Mouse (Mus musculus) layer of hippocampus, adult 6 months (tissue): ENCODE results near the gene Icam5. TPM values are rescaled to one million over a fixed set of nuclear protein-coding genes. Genes with fewer than 3 reads are reported as not detected.

ENCODE experiments used
- long read RNA-seq, 2 experiments: library from polyadenylated mRNA; unstranded; transcript quantifications; one replicate each; pipeline ENCODE4 v2.0.0; 2019 to 2020
- microRNA-seq: library from miRNA; unstranded; fragments of <30 nt; microRNA quantifications from one replicate; pipeline ENCODE4 v1.2.0, GENCODE M21; 2020
- polyA plus RNA-seq: library from polyadenylated mRNA; unstranded; fragments of <200 nt; fragmentation: Nextera tagmentation; gene quantifications from 2 replicates; pipeline ENCODE4 v1.2.3, GENCODE M21; 2021

Gene Icam5
- 93.7 and 111 TPM in 2 replicates for polyA plus RNA-seq
- long read RNA-seq, experiment 1, transcript Icam5-201 (11 exons, 2,947 nt), result major isoform, 191 of 346 reads
- long read RNA-seq, experiment 1, partial matches to known transcripts, result 139 of 346 reads
- long read RNA-seq, experiment 1, other reads (novel, unspliced or antisense), result 16 of 346 reads
- long read RNA-seq, experiment 2, transcript Icam5-201 (11 exons, 2,947 nt), result major isoform, 399 of 580 reads
- long read RNA-seq, experiment 2, partial matches to known transcripts, result 138 of 580 reads
- long read RNA-seq, experiment 2, other reads (novel, unspliced or antisense), result 43 of 580 reads

DNA sequence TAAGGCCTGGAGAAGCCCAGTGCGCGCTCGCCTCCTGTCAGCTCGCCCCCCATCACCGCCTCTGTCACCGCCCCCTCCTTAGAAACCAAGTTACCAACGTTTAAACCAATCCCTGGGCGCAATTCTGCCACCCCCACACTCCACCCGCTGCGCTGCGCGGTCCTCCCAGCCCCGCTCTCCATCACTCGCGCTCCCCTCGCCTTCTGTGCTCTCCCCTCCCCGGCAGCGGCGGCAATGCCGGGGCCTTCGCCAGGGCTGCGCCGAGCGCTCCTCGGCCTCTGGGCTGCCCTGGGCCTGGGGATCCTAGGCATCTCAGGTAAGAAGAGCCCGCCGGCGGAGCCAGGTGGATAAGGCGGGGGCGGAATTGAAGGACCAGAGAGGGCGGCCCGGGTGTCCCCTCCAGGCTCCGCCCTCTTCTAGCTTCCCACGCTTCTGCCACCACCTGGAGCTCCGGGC is at the start of gene Icam5:
Gene Icam5 (plus strand): TSS at position 178 of the 456 bp plus-strand sequence.

DNA sequence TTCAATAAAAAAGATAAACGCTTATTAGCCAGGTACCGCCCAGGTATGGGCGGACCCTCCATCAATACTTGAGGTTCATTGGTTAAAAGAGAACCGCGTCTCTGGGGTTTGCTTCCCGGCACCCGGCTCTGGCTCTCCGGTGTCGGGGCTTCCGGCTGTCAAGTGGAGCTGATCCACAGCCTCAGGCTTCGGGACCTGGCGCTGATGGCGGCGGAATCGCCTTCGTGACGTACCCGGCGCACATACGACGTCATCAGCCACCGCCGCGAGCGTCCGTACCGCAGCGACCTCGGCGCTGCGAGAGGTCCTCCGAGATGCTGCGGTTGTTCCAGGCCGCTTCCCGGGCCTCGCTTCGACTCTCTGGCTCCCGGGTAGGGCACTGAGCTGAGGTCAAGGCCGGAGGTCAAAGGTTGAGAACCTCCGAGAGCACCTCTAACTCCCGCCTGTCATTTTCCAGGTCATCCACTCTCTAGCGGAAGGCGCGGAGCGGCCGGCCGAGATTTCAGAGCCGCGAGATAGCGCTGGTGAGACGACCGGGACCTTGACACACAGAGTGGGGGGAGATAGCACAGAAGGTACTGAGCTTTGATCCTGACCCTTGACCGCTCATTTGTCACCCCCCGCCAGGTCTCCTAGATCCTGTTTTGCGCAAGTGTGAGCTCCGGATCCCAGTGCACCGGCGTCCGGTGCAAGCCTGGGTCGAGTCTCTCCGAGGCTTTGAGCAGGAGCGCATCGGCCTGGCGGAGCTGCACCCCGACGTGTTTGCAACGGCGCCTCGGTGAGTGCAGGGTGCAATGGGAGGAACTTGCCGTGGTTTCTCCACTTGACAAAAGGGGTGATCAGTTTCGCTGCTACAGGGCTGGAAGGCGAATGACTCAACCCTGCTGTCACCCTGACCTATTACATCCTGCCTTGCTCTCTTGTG is 29.0 kb upstream of the Icam5 start, which contains the start of gene Mrpl4:
Gene Mrpl4 (plus strand): TSS at position 112 of the 925 bp plus-strand sequence.

DNA sequence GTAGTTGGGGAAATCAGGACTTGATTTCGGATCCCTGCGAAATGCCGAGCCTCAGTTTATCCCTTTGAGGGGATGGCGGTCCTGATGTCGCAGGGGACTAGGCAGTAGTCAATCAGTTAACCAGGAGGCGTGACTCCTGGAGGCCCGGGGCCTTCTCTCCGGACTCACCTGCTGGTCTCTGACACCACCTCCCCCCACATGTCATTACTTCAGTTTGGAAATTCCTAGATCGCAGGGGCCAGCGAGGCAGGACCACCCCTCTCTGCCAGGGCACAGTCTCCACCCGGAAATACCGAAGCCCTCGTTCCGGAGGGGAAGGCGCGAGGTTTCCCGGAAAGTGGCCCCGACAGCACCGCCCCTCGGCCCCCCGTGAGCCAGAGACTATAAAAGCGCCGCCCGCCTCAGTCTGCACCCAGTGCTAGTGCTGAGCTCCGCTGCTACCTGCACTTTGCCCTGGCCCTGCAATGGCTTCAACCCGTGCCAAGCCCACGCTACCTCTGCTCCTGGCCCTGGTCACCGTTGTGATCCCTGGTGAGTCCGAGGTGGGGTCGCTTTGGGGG is 16.2 kb upstream of the Icam5 start, which contains the start of gene Icam1:
Gene Icam1 (plus strand): TSS at position 415 of the 560 bp plus-strand sequence.

GRCm38 (mm10) chr9:21029291-21030054 is 2.4 kb upstream of the Icam5 start, which contains the start of gene Icam4:
Gene Icam4, plus strand, starts transcription at chr9:21029373.

DNA sequence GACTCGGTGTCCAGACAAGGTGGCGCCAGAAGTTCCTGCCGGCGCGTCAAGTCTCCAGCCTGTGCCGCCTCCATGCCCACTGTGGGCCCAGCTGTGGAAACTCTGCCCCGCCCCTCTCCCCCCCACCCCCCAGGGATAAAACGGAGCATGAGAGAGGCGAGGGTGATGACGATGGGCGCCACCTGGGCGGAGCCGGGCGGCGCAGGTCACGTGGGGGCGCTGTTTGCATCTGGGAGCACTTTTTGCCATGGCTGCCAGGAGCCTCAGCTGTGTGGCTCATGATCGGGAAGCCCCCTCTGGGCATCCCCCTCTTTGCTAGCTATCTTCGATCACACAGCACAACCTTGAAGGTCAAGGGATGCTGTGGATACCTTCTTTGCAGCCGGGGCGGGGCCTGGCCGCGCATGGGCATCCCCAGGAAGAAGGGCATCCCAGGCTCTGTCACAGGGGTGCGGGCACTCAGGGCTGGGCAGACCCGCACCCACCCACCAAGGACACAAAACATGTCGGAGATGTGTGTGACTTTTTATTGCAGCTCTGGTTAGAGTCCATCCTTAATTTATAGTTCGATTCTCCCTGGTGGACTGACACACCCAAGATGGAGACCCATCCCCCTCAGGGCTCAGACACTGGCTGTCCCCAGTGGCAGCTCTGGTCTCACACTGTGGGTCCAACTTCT is 35.3 kb downstream of the Icam5 start, which contains the start of gene Zglp1:
Gene Zglp1 (minus strand): TSS at position 88 of the 679 bp plus-strand sequence.

GRCm38 (mm10) chr9:21073044-21073840 is 41.4 kb downstream of the Icam5 start, which contains the start of the genes Gm49373 and Fdx1l:
Gene Gm49373, minus strand, starts transcription at chr9:21073096.
Gene Fdx1l, minus strand, starts transcription at chr9:21073614.

Small RNA genes within 50 kb of the gene (microRNA-seq; reads per million reads assigned to microRNA genes)
- gene Mir1900 (not detected), gene Mir7082 (not detected)

Other genes with a start within 250 kb of the Icam5 start
- 0.05 TPM in 1 of 2 replicates, not detected in the other for gene Col5a3, start 217.0 kb upstream of the Icam5 start, polyA plus RNA-seq
- gene Rdh8, start 213.6 kb upstream of the Icam5 start, polyA plus RNA-seq, result not detected in 2 replicates
- 29.3 and 32.9 TPM in 2 replicates for gene A230050P20Rik, start 163.4 kb upstream of the Icam5 start, polyA plus RNA-seq
- 20.1 and 21.8 TPM in 2 replicates for gene Angptl6, start 152.3 kb upstream of the Icam5 start, polyA plus RNA-seq
- 13.0 and 17.4 TPM in 2 replicates for gene Ppan, start 143.9 kb upstream of the Icam5 start, polyA plus RNA-seq
- gene Eif3g, start 133.4 kb upstream of the Icam5 start, polyA plus RNA-seq, result 184 and 197 TPM in 2 replicates
- 7.4 and 8.8 TPM in 2 replicates for gene Dnmt1, start 72.2 kb upstream of the Icam5 start, polyA plus RNA-seq
- 3.2 and 3.8 TPM in 2 replicates for gene S1pr2, start 55.3 kb upstream of the Icam5 start, polyA plus RNA-seq
- 135 and 156 TPM in 2 replicates for gene Mrpl4, start 29.3 kb upstream of the Icam5 start, polyA plus RNA-seq
- 1.2 and 2.0 TPM in 2 replicates for gene Icam1, start 16.1 kb upstream of the Icam5 start, polyA plus RNA-seq
- gene Icam4, start 2.7 kb upstream of the Icam5 start, polyA plus RNA-seq, result 2.9 and 3.0 TPM in 2 replicates
- gene Zglp1, start 35.0 kb downstream of the Icam5 start, polyA plus RNA-seq, result not detected in 2 replicates
- gene Gm49373, start 41.0 kb downstream of the Icam5 start, polyA plus RNA-seq, result 0.33 and 0.50 TPM in 2 replicates
- 201 and 219 TPM in 2 replicates for gene Fdx1l, start 41.5 kb downstream of the Icam5 start, polyA plus RNA-seq
- gene Gm38431, start 59.9 kb downstream of the Icam5 start, polyA plus RNA-seq, result 10.2 and 15.7 TPM in 2 replicates
- 6.2 and 7.8 TPM in 2 replicates for gene Raver1, start 59.9 kb downstream of the Icam5 start, polyA plus RNA-seq
- gene Tyk2, start 99.2 kb downstream of the Icam5 start, polyA plus RNA-seq, result 2.5 and 2.8 TPM in 2 replicates
- 160 and 167 TPM in 2 replicates for gene Cdc37, start 117.9 kb downstream of the Icam5 start, polyA plus RNA-seq
- gene Pde4a, start 133.6 kb downstream of the Icam5 start, polyA plus RNA-seq, result 29.0 and 36.9 TPM in 2 replicates
- gene Keap1, start 207.3 kb downstream of the Icam5 start, polyA plus RNA-seq, result 66.2 and 66.6 TPM in 2 replicates
- gene S1pr5, start 216.4 kb downstream of the Icam5 start, polyA plus RNA-seq, result 17.8 and 19.0 TPM in 2 replicates
- 40.2 and 43.9 TPM in 2 replicates for gene Atg4d, start 233.2 kb downstream of the Icam5 start, polyA plus RNA-seq